Mouse (Mus musculus): ENCODE data around the gene Fgf7.

The Fgf7 gene

DNA sequence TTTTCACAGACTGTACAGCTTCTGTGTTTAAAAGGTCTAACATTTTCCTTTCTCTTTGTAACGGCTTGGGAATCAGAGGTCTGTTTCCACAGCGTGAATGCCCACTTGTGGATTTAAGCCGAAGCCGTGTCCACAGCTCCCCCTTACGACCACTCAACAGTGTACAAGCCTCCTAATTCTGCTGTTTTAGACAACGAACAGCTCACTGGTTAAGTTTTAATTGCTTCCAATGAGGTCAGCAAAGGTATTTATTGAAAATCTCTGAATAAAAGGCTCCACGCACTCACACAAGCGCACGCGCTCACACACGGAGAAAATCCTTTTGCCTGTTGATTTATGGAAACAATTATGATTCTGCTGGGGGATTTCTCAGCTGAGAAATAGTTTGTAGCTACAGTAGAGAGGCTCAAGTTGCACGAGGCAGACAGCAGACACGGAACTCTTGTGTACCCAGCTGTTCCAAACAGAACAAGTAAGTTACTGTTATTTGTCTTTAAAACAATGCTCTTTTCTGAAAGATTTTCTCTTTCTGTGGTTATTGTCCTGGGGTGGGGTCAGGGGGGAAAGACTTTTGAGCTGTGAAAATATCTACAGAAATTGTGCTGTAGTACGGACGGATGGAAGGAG, at the start of gene Fgf7:
Gene Fgf7 (plus strand): TSS at position 280 of the 627 bp plus-strand sequence.
- in situ Hi-C loops (cut with MseI, MboI), result loop anchor here (10.0 kb wide), 2 partner anchors 100 to 140 kb away; no protein-coding TSS in a partner anchor

DNA sequence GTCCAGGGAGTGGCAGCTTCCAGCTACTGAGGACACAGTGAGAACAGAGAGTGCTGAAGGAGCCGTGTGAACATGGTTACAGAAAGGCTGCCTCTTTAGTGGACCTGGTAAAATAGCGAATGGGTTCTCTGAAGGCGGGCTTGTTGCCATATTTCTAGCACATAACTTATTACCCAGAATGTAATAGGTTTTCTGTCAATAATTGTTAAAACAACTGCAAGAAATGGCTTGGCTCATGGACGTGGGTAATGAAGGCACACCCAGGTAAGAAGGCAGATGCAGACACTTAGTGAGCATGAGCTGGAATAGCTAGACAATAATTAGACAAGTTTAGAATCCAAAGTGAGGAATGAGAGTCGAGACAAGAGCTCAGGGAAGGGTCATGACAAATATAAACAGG, 32.2 kb upstream of the Fgf7 start:
- in situ Hi-C loops (cut with MseI, MboI), result no loop called here

DNA sequence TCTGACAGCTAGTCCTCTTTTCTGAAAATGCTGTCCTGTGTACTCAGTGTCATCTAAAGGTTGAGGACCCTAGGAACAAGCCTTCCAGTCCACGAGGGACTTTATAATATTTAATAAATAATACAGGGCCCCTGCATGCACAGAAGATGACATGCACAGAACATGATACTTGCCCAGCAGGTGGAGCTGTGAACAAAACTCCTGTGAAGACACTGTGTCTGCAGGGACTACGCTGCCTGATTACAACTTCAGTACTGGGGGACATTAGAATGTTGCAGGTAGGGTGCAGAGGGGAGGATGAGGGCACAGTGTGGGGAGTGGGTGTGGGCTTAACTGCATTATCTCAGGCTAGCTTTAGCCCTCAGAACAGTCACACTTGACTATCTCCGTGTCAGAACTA, 28.4 kb upstream of the Fgf7 start:
- in situ Hi-C loops (cut with MseI, MboI), result no loop called here

DNA sequence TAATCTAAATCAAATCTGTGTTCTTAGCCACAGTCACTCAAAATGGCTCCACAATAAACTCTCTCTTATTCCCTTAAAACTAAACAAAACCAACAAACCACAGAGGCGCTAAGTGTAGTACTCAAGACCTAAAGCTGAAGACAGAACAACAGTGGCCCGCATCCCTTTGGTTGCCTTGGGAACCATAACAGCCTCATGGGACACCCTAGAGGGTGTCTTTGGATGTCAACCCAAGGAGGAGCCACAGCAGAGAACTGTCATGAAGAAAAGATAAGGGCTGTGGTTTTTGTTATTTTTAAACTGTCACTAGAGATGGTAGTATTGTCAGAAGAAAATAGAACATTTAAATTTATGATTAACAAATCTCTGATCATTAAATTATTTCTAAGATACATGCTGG, 27.7 kb upstream of the Fgf7 start:
- in situ Hi-C loops (cut with MseI, MboI), result no loop called here

DNA sequence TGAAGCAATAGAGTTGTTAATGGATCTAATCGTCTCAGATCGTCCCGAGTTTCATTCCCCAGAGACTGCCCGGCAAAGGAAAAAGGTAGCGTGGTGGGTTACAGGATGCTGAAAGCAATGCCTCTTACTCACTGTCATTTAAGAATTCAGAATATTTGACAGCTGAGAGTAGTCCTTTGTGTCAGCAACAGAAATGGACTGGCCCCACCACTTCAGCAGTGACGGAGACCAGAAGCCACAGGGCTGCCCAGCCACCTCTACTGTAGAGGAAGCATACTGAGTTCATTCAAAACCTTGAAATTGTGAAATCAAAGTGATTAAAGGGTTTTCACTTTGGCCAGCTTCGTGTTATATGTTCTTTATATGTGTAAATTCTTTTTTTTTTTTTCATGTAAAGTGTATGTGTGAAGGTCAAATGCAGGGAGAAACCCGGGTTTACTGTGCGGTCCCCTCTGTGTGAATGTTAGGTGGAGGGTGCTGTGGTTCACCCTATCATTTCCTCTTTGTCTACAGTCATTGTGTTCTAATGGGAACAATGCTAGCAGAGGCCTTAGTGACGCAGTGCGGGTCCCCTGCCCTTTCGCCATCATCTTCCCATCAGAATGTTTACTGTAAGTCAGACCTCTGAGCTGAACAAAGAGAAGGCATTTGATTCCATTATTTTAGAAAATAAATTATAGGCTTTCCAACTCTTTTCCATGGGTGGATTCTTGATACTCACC, 19.3 kb upstream of the Fgf7 start:
- in situ Hi-C loops (cut with MseI, MboI), result no loop called here

DNA sequence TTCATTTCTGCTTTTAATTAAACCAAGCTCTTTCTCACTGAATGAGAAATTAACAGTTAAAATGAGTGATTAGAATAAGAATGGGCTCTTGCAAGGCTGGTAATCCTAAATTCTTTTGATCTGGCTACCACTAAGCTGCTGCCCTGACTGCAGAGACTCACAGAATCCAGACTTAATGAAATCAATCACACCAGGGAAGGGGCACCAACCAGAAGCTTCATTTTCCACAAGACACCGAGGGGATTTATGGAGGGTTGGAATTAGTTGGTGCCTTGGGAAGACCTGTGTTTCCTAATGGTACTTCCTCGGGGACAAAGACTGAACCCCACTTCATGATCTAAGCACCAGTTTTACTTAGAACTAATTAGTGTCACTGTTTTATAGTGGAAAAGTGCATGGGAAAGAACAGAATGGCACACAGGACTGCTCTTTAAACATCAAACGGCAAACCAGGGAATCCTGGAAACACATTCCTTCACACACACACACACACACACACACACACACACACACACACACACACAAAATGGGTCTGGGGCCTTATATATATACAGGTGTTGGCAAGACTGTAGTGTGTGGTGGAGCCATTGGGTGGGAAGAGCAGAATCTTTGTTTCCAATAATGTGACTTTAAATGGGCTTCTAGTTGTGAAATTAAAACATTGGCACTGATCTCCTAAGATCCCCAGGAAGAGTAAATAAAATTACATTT, 18.5 kb upstream of the Fgf7 start:
- in situ Hi-C loops (cut with MseI, MboI), result no loop called here

DNA sequence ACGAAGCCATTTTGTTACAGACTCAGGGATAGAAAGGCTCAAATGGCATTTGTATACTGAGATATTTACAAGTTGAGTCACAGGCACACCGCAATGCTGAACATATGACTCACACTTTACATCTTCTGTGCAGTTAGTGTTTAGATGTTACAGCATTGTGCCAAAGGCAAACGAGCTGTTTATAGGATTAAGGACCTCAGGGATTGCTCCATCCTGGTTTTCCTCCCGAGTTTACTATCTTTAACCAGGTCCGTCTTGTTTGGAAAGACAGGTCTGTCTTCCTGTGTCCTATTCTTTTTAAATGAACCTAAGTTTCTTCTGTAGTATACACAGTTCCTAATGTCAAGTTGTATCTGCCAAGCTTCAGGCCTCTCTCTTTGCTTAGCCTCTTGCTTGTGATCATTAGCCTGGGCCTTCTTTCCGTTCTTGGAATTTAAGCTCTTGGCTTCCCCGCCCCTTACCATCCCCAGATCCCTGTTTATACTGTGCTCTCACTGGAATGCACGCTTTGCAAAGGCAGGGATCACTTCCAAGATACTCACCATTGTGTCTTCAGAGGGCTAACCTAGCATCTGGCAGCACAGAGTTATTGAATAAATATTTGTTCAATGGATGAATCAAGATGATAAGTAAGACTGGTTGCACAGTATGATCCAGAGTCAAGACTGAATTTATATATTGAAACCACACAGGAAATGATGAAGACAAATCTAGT, 3.1 kb upstream of the Fgf7 start:
- in situ Hi-C loops (cut with MseI, MboI), result loop anchor here (10.0 kb wide), 2 partner anchors 97 to 137 kb away; no protein-coding TSS in a partner anchor

DNA sequence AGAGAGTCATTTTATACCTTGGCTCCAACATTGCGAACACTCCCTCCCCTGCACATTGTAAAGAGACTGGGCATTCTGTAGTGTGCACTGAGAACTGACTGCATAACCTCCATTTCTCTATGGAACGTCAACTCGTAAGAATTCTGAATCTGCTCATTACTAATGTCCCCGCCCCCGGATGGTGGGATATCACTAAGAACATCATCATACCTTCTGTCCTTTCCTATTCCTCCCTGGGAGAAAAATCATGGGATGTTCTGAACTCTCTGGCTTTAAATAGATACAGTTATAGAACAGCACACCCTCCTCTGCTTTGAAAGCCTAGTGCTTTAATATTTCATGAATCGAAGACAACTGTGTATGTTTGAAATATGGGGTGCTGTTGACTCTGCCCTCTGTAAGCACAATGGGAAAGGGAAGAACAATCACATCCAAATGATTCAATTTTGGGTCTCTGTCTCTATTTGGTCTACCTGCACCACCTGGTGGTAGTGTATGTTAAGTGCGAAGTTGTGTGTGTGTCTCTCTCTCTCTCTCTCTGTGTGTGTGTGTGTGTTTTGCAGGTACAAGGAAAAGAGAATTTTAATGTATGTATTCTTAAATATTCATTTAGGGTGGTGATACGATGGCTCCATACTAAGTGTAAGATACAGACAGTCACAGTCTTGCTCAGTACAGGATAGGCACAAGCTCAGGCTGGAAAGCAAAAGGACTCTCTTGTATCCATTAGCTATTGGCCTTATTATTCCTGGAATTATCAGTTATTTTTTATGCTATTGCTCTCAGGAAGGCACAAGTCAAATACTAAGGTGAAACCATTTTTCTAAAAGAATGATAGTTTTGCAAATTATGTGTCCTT, 1.1 kb upstream of the Fgf7 start:
- in situ Hi-C loops (cut with MseI, MboI), result loop anchor here (10.0 kb wide), 2 partner anchors 99 to 139 kb away; no protein-coding TSS in a partner anchor

DNA sequence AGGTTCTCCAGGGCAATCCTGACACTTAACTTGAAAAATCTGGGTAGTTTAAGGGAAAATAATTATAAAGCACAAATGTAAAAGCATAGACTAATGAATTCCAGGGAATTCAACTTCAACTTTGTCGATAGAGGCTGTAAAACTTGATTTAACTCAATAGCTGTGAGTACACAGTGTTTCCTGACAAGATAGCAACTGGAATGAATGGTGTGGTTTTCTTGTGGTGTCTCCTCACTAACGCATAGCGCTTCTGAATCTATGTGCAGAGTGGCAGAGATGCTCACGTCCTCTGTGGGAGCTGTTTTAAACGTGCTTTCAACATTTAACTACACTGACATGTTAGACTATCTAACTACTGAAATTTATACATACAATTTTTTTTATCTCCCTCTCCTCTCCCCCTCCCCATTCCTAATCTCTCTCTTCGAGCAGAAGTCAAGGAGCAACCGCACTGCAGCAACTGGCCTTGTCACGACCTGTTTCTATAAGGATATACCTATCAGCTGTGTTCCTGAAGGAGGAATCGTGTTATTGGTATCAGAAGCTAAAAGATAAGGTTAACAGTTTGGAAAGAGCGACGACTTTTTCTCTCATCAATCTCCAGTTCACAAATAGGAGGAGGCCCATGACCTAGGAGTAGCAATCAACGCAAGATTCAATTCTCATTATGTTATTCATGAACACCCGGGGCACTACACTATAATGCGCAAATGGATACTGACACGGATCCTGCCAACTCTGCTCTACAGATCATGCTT, 734 bp downstream of the Fgf7 start:
- in situ Hi-C loops (cut with MseI, MboI), result loop anchor here (10.0 kb wide), 2 partner anchors 100 to 140 kb away; no protein-coding TSS in a partner anchor

DNA sequence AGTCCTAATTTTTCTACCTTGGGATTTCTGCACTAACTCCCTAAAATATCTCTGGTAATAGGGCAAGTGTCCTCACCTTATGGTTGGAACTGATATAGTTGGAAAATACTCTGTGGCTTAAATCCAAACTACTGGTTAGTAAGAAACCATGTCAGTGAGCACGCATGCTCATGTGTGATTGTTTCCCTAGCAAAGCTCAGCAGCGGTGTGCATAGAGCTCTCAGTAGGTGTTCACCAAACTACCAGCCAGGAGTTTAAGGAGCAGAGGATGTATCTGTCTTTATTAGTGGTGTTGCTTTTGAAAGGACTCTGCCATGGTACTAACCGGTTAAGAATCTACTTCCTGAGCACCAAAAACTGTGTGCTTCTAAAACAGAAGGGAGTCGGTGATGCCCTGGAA, 1.7 kb downstream of the Fgf7 start:
- in situ Hi-C loops (cut with MseI, MboI), result loop anchor here (10.0 kb wide), 2 partner anchors 101 to 141 kb away; no protein-coding TSS in a partner anchor

DNA sequence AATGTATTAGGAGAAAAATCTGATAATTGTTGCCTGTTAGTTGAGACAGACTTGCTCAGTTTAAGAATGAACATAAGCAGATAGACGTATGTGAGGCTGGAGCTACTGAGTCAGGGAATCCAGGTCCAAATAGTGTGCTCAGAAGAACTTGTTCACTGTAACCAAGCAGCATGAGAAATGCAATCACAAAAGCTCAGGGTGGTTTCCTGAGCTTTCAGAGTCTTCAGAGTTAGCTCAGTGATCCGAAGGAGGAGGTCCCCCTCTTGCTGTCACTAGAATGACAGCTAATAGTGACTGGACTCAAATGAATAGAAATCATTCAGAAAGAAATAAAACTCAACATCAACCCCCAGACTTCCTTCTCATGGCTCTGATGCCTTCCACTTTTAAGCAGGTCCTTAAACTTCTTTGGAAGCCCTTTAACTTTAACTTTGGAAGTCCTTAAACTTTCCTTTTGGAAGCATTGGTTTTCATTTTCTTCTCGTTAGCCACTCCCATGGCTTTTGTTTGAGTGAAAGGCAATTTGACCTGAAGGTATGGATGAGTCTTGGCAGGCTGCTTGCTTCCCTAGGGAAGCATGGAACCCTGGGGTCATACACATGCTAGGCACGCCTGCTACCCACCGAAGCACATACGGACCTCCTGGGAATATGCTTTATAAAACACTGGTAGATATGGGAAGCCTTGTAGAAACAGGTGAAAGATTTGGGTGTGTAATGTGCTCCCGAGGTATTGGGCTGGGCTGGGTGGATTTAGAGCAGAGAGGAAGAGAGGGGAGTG, 4.0 kb downstream of the Fgf7 start:
- in situ Hi-C loops (cut with MseI, MboI), result loop anchor here (10.0 kb wide), 2 partner anchors 104 to 144 kb away; no protein-coding TSS in a partner anchor

DNA sequence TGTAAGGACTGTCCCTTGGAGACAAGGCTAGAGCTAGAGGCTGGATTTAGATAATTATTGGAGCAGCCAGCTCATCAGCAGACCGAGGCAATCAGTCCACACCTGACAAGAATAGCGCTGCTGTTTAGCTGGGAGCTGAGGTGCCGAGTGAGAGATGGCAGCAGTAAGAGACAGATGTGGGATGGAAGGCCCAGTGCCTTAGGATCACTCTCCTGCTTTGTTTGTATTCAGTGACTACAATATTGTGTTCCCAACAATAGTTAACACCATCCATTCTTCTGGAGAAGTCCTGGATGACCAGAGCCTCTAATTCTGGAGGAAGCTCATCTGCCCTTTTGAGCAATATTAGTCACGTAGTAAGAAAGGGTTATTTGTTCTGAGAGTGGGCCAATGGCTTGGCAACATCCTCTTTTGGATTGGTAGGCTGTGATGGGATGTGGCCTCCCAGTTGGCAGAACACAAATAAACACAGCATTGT, 5.0 kb downstream of the Fgf7 start:
- in situ Hi-C loops (cut with MseI, MboI), result loop anchor here (10.0 kb wide), 2 partner anchors 105 to 145 kb away; no protein-coding TSS in a partner anchor

DNA sequence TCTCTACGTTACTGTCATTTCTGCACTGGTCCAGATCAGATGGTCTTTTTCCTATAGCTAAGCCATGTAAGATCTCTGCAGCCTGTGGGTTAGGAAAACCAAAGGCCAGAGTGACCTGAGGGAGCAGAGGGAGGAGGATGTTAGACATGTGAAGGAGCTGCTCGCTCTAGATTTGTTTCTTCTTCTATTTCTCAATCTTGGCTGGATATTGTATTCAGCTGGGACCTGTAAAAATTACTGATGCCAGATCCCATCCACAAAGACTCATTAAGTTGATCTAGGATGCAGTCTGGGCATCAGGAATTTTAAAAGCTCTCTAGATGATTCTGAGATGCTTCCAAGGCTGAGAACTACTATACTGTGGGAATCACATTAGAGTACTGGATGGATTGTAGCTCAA, 6.2 kb downstream of the Fgf7 start:
- in situ Hi-C loops (cut with MseI, MboI), result no loop called here

DNA sequence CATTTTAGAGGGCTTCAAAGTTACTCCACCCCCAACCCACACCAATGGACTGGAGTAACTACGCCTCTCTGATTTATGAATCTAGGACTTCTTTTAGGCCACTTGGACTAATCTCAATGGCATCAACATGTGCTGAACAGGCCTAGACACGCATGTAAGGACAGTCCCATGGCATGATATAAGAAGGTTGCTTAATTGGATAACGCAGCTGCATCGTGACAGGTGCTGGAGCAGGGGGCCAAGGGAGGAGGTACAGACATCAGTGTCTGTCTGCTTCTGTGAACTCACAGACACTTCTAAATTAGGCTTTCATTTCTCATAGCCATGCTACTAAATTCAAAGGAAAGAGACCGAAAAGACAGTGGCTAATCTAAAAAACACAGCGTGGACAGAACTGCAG, 6.8 kb downstream of the Fgf7 start:
- in situ Hi-C loops (cut with MseI, MboI), result no loop called here

DNA sequence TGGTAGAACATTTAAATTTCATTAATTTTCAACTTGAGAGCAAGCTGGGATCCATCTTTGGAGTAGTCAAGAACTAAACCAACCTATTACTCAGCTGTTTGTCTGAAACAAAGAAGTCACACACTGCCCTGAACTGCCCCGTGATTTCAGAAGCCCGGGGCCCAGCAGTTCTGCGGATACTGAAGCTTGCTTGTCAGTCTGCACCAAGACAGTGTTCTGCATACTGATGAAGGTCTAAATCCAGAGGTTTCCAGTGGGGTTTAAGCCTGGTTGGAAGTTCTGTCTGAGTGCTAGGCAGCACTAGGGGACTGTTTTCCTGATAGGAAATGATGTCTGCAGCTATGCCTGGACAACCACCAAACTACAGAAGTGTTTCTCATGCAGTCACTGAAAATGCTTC, 8.2 kb downstream of the Fgf7 start:
- in situ Hi-C loops (cut with MseI, MboI), result no loop called here

DNA sequence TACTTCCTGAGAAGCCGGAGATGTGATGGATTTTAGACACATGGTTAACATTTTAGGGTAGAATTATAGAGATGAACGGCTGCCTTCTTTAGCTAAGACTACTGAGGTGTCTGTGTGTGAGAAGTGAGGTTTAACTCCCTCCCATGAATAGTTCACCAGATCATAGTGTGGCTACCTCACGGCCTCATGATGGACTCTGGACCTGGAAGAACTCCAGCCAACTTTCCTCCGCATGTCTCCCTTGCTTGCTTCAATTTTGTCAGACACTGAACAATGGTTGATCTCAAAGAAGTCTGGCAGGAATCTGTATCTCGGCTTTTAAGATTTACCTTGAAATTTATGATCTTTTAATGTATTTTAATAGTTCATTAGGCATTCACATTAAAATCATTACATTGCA, 11.2 kb downstream of the Fgf7 start:
- in situ Hi-C loops (cut with MseI, MboI), result no loop called here

DNA sequence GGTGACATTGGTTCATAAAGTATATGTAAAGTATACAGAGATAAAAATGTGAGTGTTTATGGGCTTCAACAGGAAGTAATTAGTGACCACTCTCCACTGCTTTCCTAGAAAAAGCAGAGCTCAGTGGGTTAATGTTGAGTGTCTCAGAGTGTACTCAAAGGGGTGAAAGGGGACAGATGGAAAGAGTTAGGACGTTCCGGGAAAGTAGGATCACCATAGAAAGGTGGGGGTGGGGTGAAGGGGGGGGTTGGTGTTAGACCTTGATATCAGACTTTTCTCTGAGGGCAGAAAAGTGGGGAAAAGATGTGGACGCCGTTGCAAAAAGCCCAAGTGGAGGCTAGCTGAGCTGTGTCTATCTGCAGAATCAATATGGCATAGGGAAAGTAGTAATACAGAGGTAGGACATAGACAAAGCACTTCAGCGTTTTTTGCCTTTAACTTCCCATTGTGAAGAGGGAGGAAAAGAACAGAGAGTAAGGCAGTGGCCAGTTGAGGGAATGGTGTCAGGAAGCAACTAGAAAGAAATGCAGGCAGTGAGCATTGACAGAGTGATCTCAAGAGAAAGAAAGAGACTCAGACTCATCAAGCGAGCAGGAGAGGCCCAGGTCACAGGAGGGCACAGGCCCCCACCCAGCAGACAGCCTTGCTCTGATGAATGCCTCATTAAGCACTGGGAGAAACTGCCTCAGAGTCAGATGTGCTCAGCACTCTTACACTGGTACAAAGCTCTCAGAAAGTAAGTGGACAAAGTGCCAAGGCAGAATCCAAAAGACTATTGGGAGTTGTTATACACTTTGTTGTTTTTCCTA, 18.5 kb downstream of the Fgf7 start:
- in situ Hi-C loops (cut with MseI, MboI), result no loop called here

DNA sequence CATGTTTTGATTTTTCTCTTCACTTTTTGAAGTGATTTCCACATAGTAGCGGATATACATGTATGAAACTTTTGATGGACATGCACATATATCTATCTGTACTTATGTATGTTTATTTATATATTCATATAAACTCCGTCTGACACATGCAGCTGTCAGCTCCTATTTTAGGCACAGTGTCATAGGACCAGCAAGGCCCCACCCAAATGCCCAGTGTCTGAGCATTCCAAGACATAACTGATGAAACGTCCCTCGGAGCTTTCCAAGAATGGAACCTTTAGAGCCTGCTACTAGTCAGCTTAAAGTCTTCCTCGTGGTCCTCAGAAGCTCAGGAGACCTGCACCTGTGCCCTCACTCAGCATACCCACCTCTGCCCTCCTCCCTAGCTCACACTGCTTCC, 19.2 kb downstream of the Fgf7 start:
- in situ Hi-C loops (cut with MseI, MboI), result no loop called here
